Mouse (Mus musculus): ENCODE results near the gene Nkg7.

Nkg7 gene

DNA sequence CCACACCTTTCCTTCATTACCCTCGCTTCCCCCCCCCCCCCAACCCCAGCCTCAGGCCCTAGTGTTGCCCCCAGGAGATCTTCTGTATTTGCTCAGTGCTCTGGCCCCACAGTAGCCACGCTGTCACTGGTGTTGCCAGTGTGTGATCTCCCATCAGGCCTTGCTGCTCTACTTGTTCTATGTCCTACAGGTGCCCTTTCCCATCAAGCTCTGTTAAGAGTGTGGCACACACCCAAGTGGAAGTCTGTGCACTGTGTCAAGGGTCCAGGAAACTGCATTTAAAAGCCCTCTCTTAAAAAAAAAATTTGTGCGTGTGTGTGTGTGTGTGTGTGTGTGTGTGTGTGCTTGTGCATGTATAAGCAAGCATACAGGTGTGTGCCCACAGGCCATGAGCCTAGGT lies 11.4 kb downstream of the Nkg7 start:
- DNase-seq, result no peak

DNA sequence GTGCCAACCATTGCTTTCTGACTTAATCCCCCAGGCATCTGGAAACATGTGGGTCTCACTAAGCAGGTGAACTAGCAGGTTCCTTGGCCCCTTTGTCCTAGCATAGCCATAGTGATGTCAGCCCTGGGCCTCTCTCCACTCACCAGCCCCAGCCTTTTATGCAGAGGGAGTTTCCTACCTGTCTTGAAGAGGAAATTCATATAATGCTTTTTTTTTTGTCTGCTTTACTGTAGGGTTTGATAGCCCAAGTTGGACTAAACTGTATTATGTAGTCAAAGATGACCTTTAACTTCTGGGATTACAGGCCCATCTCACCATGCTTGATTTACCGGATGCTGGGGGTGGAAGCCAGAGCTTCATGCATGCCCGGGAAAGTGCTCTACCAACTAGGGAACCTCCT lies 12.9 kb downstream of the Nkg7 start:
- no peak for DNase-seq

- DNase-seq, result no peak
These were observed 14.9 kb downstream of the Nkg7 start for GRCm38 (mm10) chr7:43451726-43452125.

DNA sequence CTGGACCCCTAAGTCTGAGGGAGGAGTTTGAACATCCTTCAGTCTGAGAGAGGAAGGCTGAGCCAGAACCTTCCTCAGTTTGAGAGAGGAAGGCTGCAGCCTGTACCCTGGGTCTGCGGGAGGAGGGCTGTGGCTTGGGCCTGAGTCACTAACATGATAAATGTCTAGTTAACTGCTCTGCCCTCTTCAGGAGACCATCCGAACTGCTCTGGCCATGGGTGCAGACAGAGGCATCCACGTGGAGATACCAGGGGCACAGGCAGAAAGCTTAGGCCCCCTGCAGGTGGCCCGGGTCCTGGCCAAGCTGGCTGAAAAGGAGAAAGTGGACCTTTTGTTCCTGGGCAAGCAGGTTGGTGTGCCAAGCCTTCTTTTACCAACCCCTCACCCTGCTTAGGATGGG lies 15.7 kb downstream of the Nkg7 start:
- peak; percentile 37 for DNase-seq

DNA sequence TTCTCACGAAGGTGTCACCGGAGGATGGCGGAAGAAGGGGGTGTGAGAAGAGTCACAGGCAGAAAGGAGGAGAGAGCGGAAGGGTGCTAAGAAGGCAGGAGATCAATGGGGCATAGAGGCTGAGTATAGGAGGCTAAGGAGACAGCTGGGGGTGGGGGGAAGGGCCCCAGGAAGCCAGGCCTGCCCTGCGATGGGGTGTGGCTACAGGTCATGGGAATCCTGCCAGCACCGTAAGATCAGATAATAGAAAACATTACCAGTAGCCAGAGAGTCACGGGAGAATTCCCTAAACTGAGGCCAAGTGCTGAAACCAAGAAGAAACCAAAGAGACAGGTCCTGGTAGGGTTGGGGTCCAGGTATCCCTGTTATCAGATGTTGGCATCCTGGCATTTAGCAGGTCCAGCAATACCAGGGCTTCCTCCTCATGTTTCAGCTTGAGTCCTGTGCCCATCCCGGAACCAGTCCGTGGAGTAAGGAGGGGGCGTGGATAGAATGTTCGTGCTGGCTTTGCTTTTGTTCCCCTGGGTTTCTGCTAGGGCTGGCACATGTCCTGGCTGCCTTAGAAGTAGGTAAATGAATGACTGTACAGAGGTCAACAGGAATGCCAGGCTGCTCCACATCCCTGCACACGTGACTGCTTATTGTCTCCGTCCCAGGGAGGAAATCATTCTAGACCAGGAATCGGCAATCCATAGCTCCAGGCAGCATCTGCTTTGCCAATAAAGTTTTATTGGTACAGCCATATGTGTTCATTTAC lies 16.9 kb downstream of the Nkg7 start:
- no peak for DNase-seq

DNA sequence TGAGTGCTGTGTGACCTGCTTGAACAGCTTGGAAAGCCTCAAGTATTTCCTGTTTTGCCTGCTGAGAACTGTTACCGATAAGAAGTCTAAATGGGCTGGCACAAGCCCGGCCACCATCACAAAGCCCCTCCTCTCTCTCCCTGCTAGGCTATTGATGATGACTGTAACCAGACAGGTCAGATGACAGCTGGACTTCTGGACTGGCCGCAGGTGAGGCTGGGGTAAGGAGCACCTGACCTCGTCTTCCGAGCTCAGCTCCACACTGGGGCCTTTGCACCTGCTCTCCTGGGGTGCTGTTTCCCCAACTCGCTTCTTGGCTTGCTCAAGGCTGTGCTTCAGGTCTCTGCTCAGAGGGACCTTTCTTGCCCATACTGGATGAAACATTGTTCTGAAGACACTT lies 17.5 kb downstream of the Nkg7 start:
- DNase-seq, result no peak

DNA sequence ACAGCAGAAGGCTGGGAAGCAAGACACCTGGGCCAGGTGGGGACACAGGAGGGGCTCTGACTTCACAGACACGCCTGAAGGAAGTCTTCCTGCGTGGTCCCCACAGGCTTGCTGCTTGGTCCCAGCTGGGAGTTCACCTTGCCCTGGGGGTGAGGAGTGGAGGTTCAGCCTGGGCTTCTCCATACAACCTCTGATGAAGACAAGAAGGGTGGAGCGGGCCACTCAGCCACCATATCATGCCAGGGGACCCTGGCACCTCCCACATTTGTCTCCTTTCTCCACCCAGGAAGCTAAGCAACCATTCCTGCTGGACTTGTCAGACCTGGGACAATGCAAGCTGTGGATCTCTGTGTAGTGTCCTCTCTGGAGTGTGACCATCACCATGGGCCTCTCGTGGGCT lies 26.0 kb downstream of the Nkg7 start, which contains the start of gene Vsig10l:
Vsig10l (plus strand) TSS at position 301 of the 400 bp plus-strand sequence.
- DNase-seq, result no peak

- no peak for DNase-seq
These were observed 27.1 kb downstream of the Nkg7 start for GRCm38 (mm10) chr7:43463976-43464375.

DNA sequence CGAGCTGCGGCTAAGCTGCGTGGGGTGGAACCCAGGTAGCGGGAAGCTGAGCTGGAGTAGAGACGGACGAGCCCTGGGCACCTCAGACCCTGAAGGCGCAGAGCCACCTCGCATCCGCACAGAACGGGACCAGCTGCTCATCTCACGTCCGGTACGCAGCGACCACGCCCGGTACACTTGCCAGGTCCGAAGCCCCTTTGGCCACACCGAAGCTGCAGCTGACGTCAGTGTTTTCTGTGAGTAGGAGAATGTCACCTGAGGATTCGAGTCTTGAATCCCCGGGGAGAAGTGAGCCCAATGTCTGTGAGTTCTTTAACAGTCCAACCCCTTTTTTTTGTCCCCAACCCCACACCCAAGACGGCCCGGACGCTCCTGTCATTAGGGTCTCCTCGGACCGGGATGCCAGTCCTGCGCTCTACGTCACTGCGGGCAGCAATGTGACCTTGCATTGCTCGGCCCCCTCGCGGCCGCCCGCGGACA lies 28.0 kb downstream of the Nkg7 start:
- DNase-seq, result no peak

- DNase-seq, result peak; percentile 78
These were observed 28.6 kb downstream of the Nkg7 start for GRCm38 (mm10) chr7:43465344-43466098.

- DNase-seq, result peak; percentile 81
These were observed 29.3 kb downstream of the Nkg7 start for GRCm38 (mm10) chr7:43466099-43466694.

DNA sequence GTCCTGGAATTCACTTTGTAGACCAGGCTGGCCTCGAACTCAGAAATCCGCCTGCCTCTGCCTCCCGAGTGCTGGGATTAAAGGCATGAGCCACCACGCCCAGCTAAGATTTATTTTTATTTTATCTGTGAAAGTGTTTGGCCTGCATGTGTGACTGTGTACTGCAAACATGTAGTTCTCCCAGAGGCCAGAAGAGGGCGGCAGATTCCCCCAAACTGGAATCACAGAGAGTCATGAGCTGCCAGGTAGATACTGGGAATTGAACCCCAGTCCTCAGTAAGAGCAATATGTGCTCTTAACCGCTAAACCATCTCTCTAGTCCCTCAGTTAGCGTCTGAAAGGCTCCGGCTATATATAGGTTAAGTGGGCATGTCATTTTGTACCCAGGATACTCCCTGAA lies 33.5 kb downstream of the Nkg7 start:
- DNase-seq, result peak; percentile 47

GRCm38 (mm10) chr7:43475706-43476105 lies 38.8 kb downstream of the Nkg7 start:
- peak; percentile 15 for DNase-seq

DNA sequence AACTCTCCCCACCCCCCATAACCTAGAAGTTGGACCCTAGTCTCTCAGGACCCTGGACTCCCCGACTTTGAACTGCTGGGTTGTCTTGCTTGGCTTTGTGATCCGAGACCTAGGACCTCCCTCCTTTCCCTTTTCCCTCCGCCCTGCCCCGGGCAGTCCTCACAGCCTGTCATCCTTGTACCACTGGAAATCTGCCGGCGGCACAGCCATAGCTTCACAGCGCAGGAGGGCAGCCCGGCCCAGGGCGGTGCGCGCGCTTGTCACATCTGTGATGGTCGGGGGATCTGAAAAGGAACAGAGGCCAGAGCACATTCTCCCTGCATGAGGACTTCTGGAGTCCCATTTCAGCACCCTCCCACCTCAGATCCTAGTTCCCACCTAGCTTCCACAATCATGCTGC lies 39.5 kb downstream of the Nkg7 start:
- no peak for DNase-seq

DNA sequence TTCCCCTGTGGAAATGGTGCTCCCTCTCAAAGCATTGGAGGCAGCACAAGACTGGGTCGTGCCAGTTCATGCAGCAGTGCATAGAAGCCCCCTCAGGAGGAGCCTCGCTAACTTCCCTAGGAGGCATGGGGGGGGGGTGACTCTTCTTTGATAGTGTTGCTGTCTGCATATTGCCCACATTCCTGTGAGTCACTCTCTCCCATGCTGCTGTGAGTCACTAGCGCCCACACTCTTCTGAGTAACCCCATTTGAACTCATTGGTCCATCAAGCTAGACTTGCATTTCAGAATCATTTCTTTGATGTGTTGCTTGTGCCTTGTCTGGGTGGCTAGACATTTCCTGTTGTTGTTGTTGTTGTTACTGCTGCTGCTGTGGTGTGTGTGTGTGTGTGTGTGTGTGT lies 44.3 kb downstream of the Nkg7 start:
- DNase-seq, result no peak

DNA sequence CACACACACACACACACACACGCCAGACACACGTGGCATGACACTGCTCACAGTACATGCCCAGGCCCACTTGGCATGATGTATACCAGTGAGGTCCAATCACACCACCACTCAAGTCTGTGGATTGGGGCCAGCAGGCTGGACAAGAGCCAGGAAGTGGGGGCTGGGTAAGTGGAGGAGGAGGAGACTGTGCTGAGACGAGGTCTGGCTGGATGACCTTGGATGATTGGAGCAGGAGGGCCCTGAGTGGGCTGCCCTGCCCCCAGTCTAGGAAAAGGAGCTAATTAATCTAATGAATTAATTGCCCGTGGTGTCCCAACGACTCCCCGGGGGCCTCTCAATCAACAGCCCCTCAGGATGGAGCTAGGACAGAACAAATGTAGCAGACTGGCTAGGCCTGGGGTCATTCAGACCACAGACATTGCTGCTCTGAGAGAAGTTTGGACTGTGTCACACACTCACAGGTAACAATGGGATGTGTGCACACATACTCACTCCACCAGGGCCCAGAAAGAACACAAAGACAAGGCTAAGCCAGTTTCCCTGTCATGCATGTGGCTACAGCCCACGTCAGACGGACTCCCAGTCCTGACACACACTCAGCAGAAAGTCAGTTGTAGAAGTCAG lies 45.3 kb downstream of the Nkg7 start:
- DNase-seq, result no peak

- DNase-seq, result no peak
These were observed 46.4 kb downstream of the Nkg7 start for GRCm38 (mm10) chr7:43483236-43483635.
